ENCODE assay signal across 36 mouse cellular contexts in genomic region chr7:46408606-46409005, GRCm38 (mm10). TPM values are rescaled to one million over a fixed set of nuclear protein-coding genes. Genes with fewer than 3 reads are reported as not detected.
DNase-seq lines count a peak whose midpoint lies in the region; ATAC-seq and TF ChIP-seq lines count a peak whose summit lies in the region.
"Had no signal": no experiment of that assay in that cellular context is flagged by ENCODE, and none has a peak within 500 bp of the region (broad histone marks: within the 10 kb centered on the region; RNA-seq: fewer than 3 reads in every experiment).

No protein-coding gene starts in this region.

- peaks cover 12% of the 10 kb centered on the region for H3K4me1 ChIP-seq in hindbrain, embryonic 12.5 days
- no peaks in the 10 kb centered on the region for H3K4me1 ChIP-seq in hindbrain, embryonic 14.5 days (replicated peaks; ENCODE audit: control insufficient read depth, insufficient read depth, low read length)
- peaks cover 11% of the 10 kb centered on the region; the same call in 1 of the 2 replicates for H3K4me1 ChIP-seq in spleen, adult 2 months (ENCODE audit: control insufficient read depth, insufficient read depth, insufficient read length)
- H3K4me1 ChIP-seq: embryonic facial prominence, embryonic 12.5 days; liver, embryonic 15.5 days; neural tube, embryonic 12.5 days had no signal

- H3K27ac ChIP-seq in hindbrain, embryonic 12.5 days = no peak overlapping the region
- no peak overlapping the region for H3K27ac ChIP-seq in hindbrain, embryonic 14.5 days
- peak overlapping the region; percentile 69 for H3K27ac ChIP-seq in spleen, adult 2 months (ENCODE audit: insufficient read depth, low read length)
- H3K27ac ChIP-seq: embryonic facial prominence, embryonic 12.5 days; hindbrain, embryonic 15.5 days; left cerebral cortex, adult 2 months; limb, embryonic 12.5 days; liver, embryonic 15.5 days; midbrain, embryonic 10.5 days; neural tube, embryonic 12.5 days; stomach, postnatal 0 days had no signal

- WGBS in hindbrain, embryonic 12.5 days = 82% methylated on average over 9 of the region's 9 CpGs
- 84% methylated on average over 9 of the region's 9 CpGs for WGBS in hindbrain, embryonic 14.5 days
- 63% methylated on average over 9 of the region's 9 CpGs for WGBS in spleen, adult 2 months

- no peak for TF ChIP-seq POLR2A in spleen, adult 2 months (IDR thresholded peaks at IDR 0.05; ENCODE audit: low read depth, low read length)

- H3K9me3 ChIP-seq in hindbrain, embryonic 12.5 days (replicated peaks) = no peaks in the 10 kb centered on the region
- H3K9me3 ChIP-seq in hindbrain, embryonic 14.5 days (ENCODE audit: control insufficient read depth, low read length) = no peaks in the 10 kb centered on the region
- H3K9me3 ChIP-seq: embryonic facial prominence, embryonic 12.5 days; hindbrain, embryonic 15.5 days; limb, embryonic 12.5 days; liver, embryonic 15.5 days; midbrain, embryonic 10.5 days; neural tube, embryonic 12.5 days had no signal

- no peak overlapping the region for H3K4me2 ChIP-seq in hindbrain, embryonic 12.5 days (replicated peaks)
- no peak overlapping the region for H3K4me2 ChIP-seq in hindbrain, embryonic 14.5 days (replicated peaks)
- H3K4me2 ChIP-seq: embryonic facial prominence, embryonic 12.5 days; hindbrain, embryonic 15.5 days; limb, embryonic 12.5 days; liver, embryonic 15.5 days; lung, embryonic 14.5 days; neural tube, embryonic 12.5 days had no signal

- ATAC-seq in hindbrain, embryonic 12.5 days (ENCODE audit: low FRiP score) = 0 out of 2 replicates have a peak, but pooled peaks have one; percentile 33
- ATAC-seq in hindbrain, embryonic 14.5 days (ENCODE audit: low FRiP score) = no peak
- no peak for ATAC-seq in monocyte, adult 5-6 weeks (replicated peaks; ENCODE audit: insufficient number of reproducible peaks, low FRiP score, low TSS enrichment, poor library complexity, severe bottlenecking)
- ATAC-seq: activated CD4-positive, CD25-positive, alpha-beta regulatory T cell, adult 4 months; forebrain, postnatal 0 days; intestine, embryonic 16.5 days; midbrain, embryonic 16.5 days had no signal

- no peaks in the 10 kb centered on the region for H3K36me3 ChIP-seq in hindbrain, embryonic 12.5 days
- H3K36me3 ChIP-seq in hindbrain, embryonic 14.5 days (replicated peaks; ENCODE audit: control insufficient read depth, insufficient read depth) = peaks cover 8% of the 10 kb centered on the region; the same call in 1 of the 2 replicates
- no peaks in the 10 kb centered on the region for H3K36me3 ChIP-seq in spleen, adult 2 months (ENCODE audit: control insufficient read depth, insufficient read depth, low read length)
- H3K36me3 ChIP-seq: embryonic facial prominence, embryonic 12.5 days; hindbrain, embryonic 15.5 days; limb, embryonic 12.5 days; liver, embryonic 15.5 days; midbrain, embryonic 10.5 days; neural tube, embryonic 12.5 days had no signal

- H3K27me3 ChIP-seq in hindbrain, embryonic 12.5 days = peaks cover 4% of the 10 kb centered on the region; the same call in 1 of the 2 replicates
- no peaks in the 10 kb centered on the region for H3K27me3 ChIP-seq in hindbrain, embryonic 14.5 days (ENCODE audit: control insufficient read depth, insufficient read depth, low read length)
- no peaks in the 10 kb centered on the region for H3K27me3 ChIP-seq in spleen, adult 2 months (ENCODE audit: control insufficient read depth, insufficient read depth, low read length)
- H3K27me3 ChIP-seq: hindbrain, embryonic 15.5 days; liver, embryonic 15.5 days had no signal

- H3K9ac ChIP-seq in hindbrain, embryonic 12.5 days = no peak overlapping the region
- H3K9ac ChIP-seq in hindbrain, embryonic 14.5 days = no peak overlapping the region
- H3K9ac ChIP-seq: embryonic facial prominence, embryonic 12.5 days; forebrain, postnatal 0 days; hindbrain, embryonic 15.5 days; limb, embryonic 12.5 days; liver, embryonic 15.5 days; lung, embryonic 14.5 days; neural tube, embryonic 12.5 days had no signal

- no peak for DNase-seq in hindbrain, embryonic 14.5 days (ENCODE audit: low spot score)
- DNase-seq in spleen, adult 2 months (ENCODE audit: low read depth in 1 of 2, low spot score in 2 of 2) = no peak
- DNase-seq in spleen, postnatal 4 days (ENCODE audit: low spot score in 2 of 2) = no peak
- DNase-seq in gastrocnemius, postnatal 25 days = peak; percentile 75
- DNase-seq in heart, postnatal 4 days = no peak
- DNase-seq: adrenal gland, adult 2 months; embryo, embryonic 11 days; forebrain, postnatal 0 days; heart, postnatal 14 days; kidney, adult 9 months; kidney, postnatal 14 days; lung, embryonic 14.5 days; thymus, adult 18-20 months; thymus, postnatal 25 days had no signal

- no peak for TF ChIP-seq CTCF in spleen, adult 2 months (IDR thresholded peaks at IDR 0.05; ENCODE audit: extremely low read depth, insufficient read depth, insufficient read length, insufficient replicate concordance)

- no peak overlapping the region for H3K4me3 ChIP-seq in hindbrain, embryonic 12.5 days
- no peak overlapping the region for H3K4me3 ChIP-seq in hindbrain, embryonic 14.5 days (replicated peaks; ENCODE audit: low read length)
- no peak overlapping the region for H3K4me3 ChIP-seq in spleen, adult 2 months (ENCODE audit: extremely low read depth, insufficient read depth, insufficient read length)
- H3K4me3 ChIP-seq: embryonic facial prominence, embryonic 12.5 days; hindbrain, embryonic 15.5 days; left cerebral cortex, adult 2 months; limb, embryonic 12.5 days; liver, embryonic 15.5 days; midbrain, embryonic 10.5 days; myocyte; neural tube, embryonic 12.5 days had no signal

RNA-seq across cellular contexts. Expression of gene Kcnc1, which starts 12.3 kb away (rescaled TPM):
- polyA plus RNA-seq in hindbrain, embryonic 12.5 days (2016; fragmentation: Nextera tagmentation; extraction: Ambion mirVana) = 8.2 and 9.8 TPM in 2 replicates
- polyA plus RNA-seq in hindbrain, embryonic 14.5 days (2014; fragmentation: Nextera tagmentation; extraction: Ambion mirVana) = 16.6 and 20.8 TPM in 2 replicates
- 1.2 and 1.4 TPM in 2 replicates for polyA plus RNA-seq in spleen, adult 2 months (2012; rRNA removed)
- 10 to 100 TPM; 50.0 to 65.5 TPM for total RNA-seq in gastrocnemius, postnatal 25 days (2021)
- total RNA-seq in monocyte, adult 5-6 weeks (2017) = 0.11 to 0.19 TPM in 2 of 3 replicates, not detected in the other
- under 1 TPM; 0.02 to 0.05 TPM for total RNA-seq in heart, postnatal 4 days (2021)
- total RNA-seq: granulocyte monocyte progenitor cell, adult 5-6 weeks had no signal
- polyA plus RNA-seq: activated CD4-positive, CD25-positive, alpha-beta regulatory T cell, adult 4 months; heart, embryonic 14.5 days; liver, adult 2 months; liver, embryonic 15.5 days had no signal

RNA-seq across cellular contexts. Expression of gene Myod1, which starts 32.3 kb away (rescaled TPM):
- 2.6 and 12.1 TPM in 2 replicates for polyA plus RNA-seq in hindbrain, embryonic 12.5 days (2016; fragmentation: Nextera tagmentation; extraction: Ambion mirVana)
- 0.10 and 0.11 TPM in 2 replicates for polyA plus RNA-seq in hindbrain, embryonic 14.5 days (2014; fragmentation: Nextera tagmentation; extraction: Ambion mirVana)
- polyA plus RNA-seq in spleen, adult 2 months (2012; rRNA removed) = 0.06 and 0.13 TPM in 2 replicates
- 10 to 100 TPM; 17.7 to 17.8 TPM for total RNA-seq in gastrocnemius, postnatal 25 days (2021)
- not detected in 3 replicates for total RNA-seq in monocyte, adult 5-6 weeks (2017)
- not detected for total RNA-seq in heart, postnatal 4 days (2021)
- total RNA-seq: adrenal gland, adult 2 months; ES-E14; forebrain, postnatal 0 days; granulocyte monocyte progenitor cell, adult 5-6 weeks; heart, postnatal 14 days; layer of hippocampus, postnatal 14 days; liver, adult 2 months; megakaryocyte progenitor cell, adult 5-6 weeks had no signal
- polyA plus RNA-seq: activated CD4-positive, CD25-positive, alpha-beta regulatory T cell, adult 4 months; adrenal gland, adult 2 months; forebrain, embryonic 11.5 days; forebrain, postnatal 0 days; heart, embryonic 14.5 days; liver, adult 2 months; midbrain, embryonic 10.5 days; small intestine, adult 2 months had no signal

Comparison
In these comparisons a context has a peak if more than half of its experiments do, and no peak if none do; other contexts are left out.
1. RNA of gene Kcnc1, which starts 12.3 kb away (total RNA-seq): 50.0 to 65.5 TPM in gastrocnemius, postnatal 25 days; 0.02 to 0.05 TPM in heart, postnatal 4 days and 0.11 to 0.19 TPM in monocyte, adult 5-6 weeks; every median in the first group is over 10 times any median in the second.
2. RNA of gene Myod1, which starts 32.3 kb away (total RNA-seq): 17.7 to 17.8 TPM in gastrocnemius, postnatal 25 days; not detected in heart, postnatal 4 days and not detected in monocyte, adult 5-6 weeks; every median in the first group is over 10 times any median in the second.